Mouse (Mus musculus): ENCODE data around the gene Myl4. TPM values are rescaled to one million over a fixed set of nuclear protein-coding genes. Genes with fewer than 3 reads are reported as not detected.

Myl4 gene
- total and polyA plus RNA-seq, 2 experiments from 2014 or later, result 758 to 1,182 TPM

- TF ChIP-seq CTCF (IDR thresholded peaks at IDR 0.05; ENCODE audit: low read depth) (no peak), EP300 (IDR thresholded peaks at IDR 0.05; ENCODE audit: low read depth) (no peak)
Measured at GRCm38 (mm10) chr11:104582630-104583364, 32.3 kb downstream of the Myl4 start.

GRCm38 (mm10) chr11:104585495-104585894, 35.0 kb downstream of the Myl4 start:
- Histone ChIP-seq H3K27me3 (ENCODE audit: control insufficient read depth, insufficient read depth, low read length) (no peaks in the 10 kb centered on the region), H3K27ac (ENCODE audit: low read depth) (no peak overlapping the region), H3K9me3 (replicated peaks; ENCODE audit: control insufficient read depth, low read length) (no peaks in the 10 kb centered on the region), H3K9ac (replicated peaks; ENCODE audit: low read depth, low read length) (no peak overlapping the region), H3K36me3 (replicated peaks; ENCODE audit: control insufficient read depth, insufficient read depth, low read length) (peaks cover 6% of the 10 kb centered on the region), H3K4me3 (ENCODE audit: low read depth, low read length) (no peak overlapping the region), H3K4me1 (ENCODE audit: control insufficient read depth, insufficient read depth) (peaks cover 5% of the 10 kb centered on the region; the same call in 1 of the 2 replicates), H3K4me2 (ENCODE audit: low read depth, low read length) (no peak overlapping the region)
- no peak for TF ChIP-seq CTCF (IDR thresholded peaks at IDR 0.05; ENCODE audit: low read depth)
- no peak for TF ChIP-seq EP300 (IDR thresholded peaks at IDR 0.05; ENCODE audit: low read depth)
- no peak for DNase-seq (ENCODE audit: low spot score)
- 76% methylated on average over 5 of the region's 5 CpGs for WGBS
- no peak for ATAC-seq (ENCODE audit: insufficient read depth, low read depth)

More at GRCm38 (mm10) chr11:104582630-104583364, 32.3 kb downstream of the Myl4 start:
- Histone ChIP-seq H3K9me3 (replicated peaks; ENCODE audit: control insufficient read depth, low read length) (no peaks in the 10 kb centered on the region), H3K4me1 (ENCODE audit: control insufficient read depth, insufficient read depth) (peaks cover 17% of the 10 kb centered on the region), H3K27ac (ENCODE audit: low read depth) (no peak overlapping the region), H3K27me3 (ENCODE audit: control insufficient read depth, insufficient read depth, low read length) (no peaks in the 10 kb centered on the region), H3K4me2 (ENCODE audit: low read depth, low read length) (no peak overlapping the region), H3K9ac (replicated peaks; ENCODE audit: low read depth, low read length) (no peak overlapping the region), H3K36me3 (replicated peaks; ENCODE audit: control insufficient read depth, insufficient read depth, low read length) (peaks cover 6% of the 10 kb centered on the region), H3K4me3 (ENCODE audit: low read depth, low read length) (no peak overlapping the region)
- ATAC-seq (ENCODE audit: insufficient read depth, low read depth), result no peak
- WGBS, result 55% methylated on average over 13 of the region's 13 CpGs
- DNase-seq (ENCODE audit: low spot score), result no peak

GRCm38 (mm10) chr11:104587904-104588303, 37.4 kb downstream of the Myl4 start:
- Histone ChIP-seq H3K4me2 (ENCODE audit: low read depth, low read length) (no peak overlapping the region), H3K4me1 (ENCODE audit: control insufficient read depth, insufficient read depth) (no peaks in the 10 kb centered on the region; the same call in 1 of the 2 replicates), H3K27ac (ENCODE audit: low read depth) (no peak overlapping the region), H3K27me3 (ENCODE audit: control insufficient read depth, insufficient read depth, low read length) (no peaks in the 10 kb centered on the region), H3K9ac (replicated peaks; ENCODE audit: low read depth, low read length) (no peak overlapping the region), H3K9me3 (replicated peaks; ENCODE audit: control insufficient read depth, low read length) (no peaks in the 10 kb centered on the region), H3K36me3 (replicated peaks; ENCODE audit: control insufficient read depth, insufficient read depth, low read length) (peaks cover 6% of the 10 kb centered on the region), H3K4me3 (ENCODE audit: low read depth, low read length) (no peak overlapping the region)
- DNase-seq (ENCODE audit: low spot score) (no peak), ATAC-seq (ENCODE audit: insufficient read depth, low read depth) (no peak)
- WGBS, result 89% methylated on average over 9 of the region's 9 CpGs
- TF ChIP-seq CTCF (IDR thresholded peaks at IDR 0.05; ENCODE audit: low read depth) (no peak), EP300 (IDR thresholded peaks at IDR 0.05; ENCODE audit: low read depth) (no peak)

GRCm38 (mm10) chr11:104588513-104588912, 38.0 kb downstream of the Myl4 start:
- 51% methylated on average over 2 of the region's 2 CpGs for WGBS
- ATAC-seq (ENCODE audit: insufficient read depth, low read depth) (no peak), DNase-seq (ENCODE audit: low spot score) (no peak)
- no peak overlapping the region for H3K4me3 ChIP-seq (ENCODE audit: low read depth, low read length)
- H3K36me3 ChIP-seq (replicated peaks; ENCODE audit: control insufficient read depth, insufficient read depth, low read length), result peaks cover 6% of the 10 kb centered on the region
- no peaks in the 10 kb centered on the region for H3K27me3 ChIP-seq (ENCODE audit: control insufficient read depth, insufficient read depth, low read length)
- no peak overlapping the region for H3K4me2 ChIP-seq (ENCODE audit: low read depth, low read length)
- no peak overlapping the region for H3K27ac ChIP-seq (ENCODE audit: low read depth)
- H3K4me1 ChIP-seq (ENCODE audit: control insufficient read depth, insufficient read depth), result no peaks in the 10 kb centered on the region; the same call in 1 of the 2 replicates
- no peak overlapping the region for H3K9ac ChIP-seq (replicated peaks; ENCODE audit: low read depth, low read length)
- no peak for TF ChIP-seq CTCF (IDR thresholded peaks at IDR 0.05; ENCODE audit: low read depth)
- no peak for TF ChIP-seq EP300 (IDR thresholded peaks at IDR 0.05; ENCODE audit: low read depth)
- no peaks in the 10 kb centered on the region for H3K9me3 ChIP-seq (replicated peaks; ENCODE audit: control insufficient read depth, low read length)

GRCm38 (mm10) chr11:104589570-104589969, 39.1 kb downstream of the Myl4 start:
- no peaks in the 10 kb centered on the region; the same call in 1 of the 2 replicates for H3K4me1 ChIP-seq (ENCODE audit: control insufficient read depth, insufficient read depth)
- ATAC-seq (ENCODE audit: insufficient read depth, low read depth), result no peak
- H3K4me3 ChIP-seq (ENCODE audit: low read depth, low read length), result no peak overlapping the region
- no peak for TF ChIP-seq CTCF (IDR thresholded peaks at IDR 0.05; ENCODE audit: low read depth)
- TF ChIP-seq EP300 (IDR thresholded peaks at IDR 0.05; ENCODE audit: low read depth), result no peak
- no peak for DNase-seq (ENCODE audit: low spot score)
- no peak overlapping the region for H3K4me2 ChIP-seq (ENCODE audit: low read depth, low read length)
- WGBS, result 56% methylated on average over 1 of the region's 1 CpGs
- no peaks in the 10 kb centered on the region for H3K27me3 ChIP-seq (ENCODE audit: control insufficient read depth, insufficient read depth, low read length)
- H3K9me3 ChIP-seq (replicated peaks; ENCODE audit: control insufficient read depth, low read length), result no peaks in the 10 kb centered on the region
- no peak overlapping the region for H3K9ac ChIP-seq (replicated peaks; ENCODE audit: low read depth, low read length)
- peaks cover 6% of the 10 kb centered on the region for H3K36me3 ChIP-seq (replicated peaks; ENCODE audit: control insufficient read depth, insufficient read depth, low read length)
- H3K27ac ChIP-seq (ENCODE audit: low read depth), result no peak overlapping the region

Data from heart, postnatal 0 days (tissue).